Mouse (Mus musculus) heart, embryonic 12.5 days (tissue): ENCODE results near the gene Pgs1. TPM values are rescaled to one million over a fixed set of nuclear protein-coding genes. Genes with fewer than 3 reads are reported as not detected.

Experiments used
- ATAC-seq: fragments of 200-750 bp; cut with Nextera tagmentation; 2 replicates; pipeline ENCODE4 v1.8.0; 2017; ENCODE audit warnings: moderate TSS enrichment, moderate library complexity; ENCODE audit not compliant: insufficient number of reproducible peaks, low FRiP score
- H3K27ac ChIP-seq: fragments of 300-500 bp; sonication (generic); 2 replicates; pipeline ENCODE4 v1.5.1; 2016; ENCODE audit warnings: mild to moderate bottlenecking, moderate library complexity; ENCODE audit not compliant: poor library complexity, severe bottlenecking
- H3K27me3 ChIP-seq: fragments of 300-500 bp; sonication (generic); replicated peaks from 2 replicates; pipeline ENCODE4 v1.6.1; 2016; ENCODE audit warnings: mild to moderate bottlenecking, moderate library complexity
- H3K36me3 ChIP-seq: fragments of 300-500 bp; sonication (generic); 2 replicates; pipeline ENCODE4 v1.6.1; 2016; ENCODE audit warnings: mild to moderate bottlenecking, moderate library complexity
- H3K4me1 ChIP-seq: fragments of 300-500 bp; sonication (generic); replicated peaks from 2 replicates; pipeline ENCODE4 v1.6.1; 2016; ENCODE audit warnings: mild to moderate bottlenecking
- H3K4me2 ChIP-seq: fragments of 300-500 bp; sonication (generic); 2 replicates; pipeline ENCODE4 v1.6.1; 2016; ENCODE audit warnings: mild to moderate bottlenecking, moderate library complexity
- H3K4me3 ChIP-seq: fragments of 300-500 bp; sonication (generic); 2 replicates; pipeline ENCODE4 v1.5.1; 2016; ENCODE audit warnings: mild to moderate bottlenecking
- H3K9ac ChIP-seq: fragments of 300-500 bp; sonication (generic); 2 replicates; pipeline ENCODE4 v1.6.1; 2016; ENCODE audit warnings: mild to moderate bottlenecking, moderate library complexity
- H3K9me3 ChIP-seq: fragments of 300-500 bp; sonication (generic); replicated peaks from 2 replicates; pipeline ENCODE4 v1.6.1; 2016; ENCODE audit warnings: mild to moderate bottlenecking, moderate library complexity
- WGBS: fragments of 180-500 bp; shearing (Covaris S2); methylation state at CpG from one replicate; pipeline ENCODE4 v1.1.7; 2016; 5-methylcytosine and 5-hydroxymethylcytosine counted together
- polyA plus RNA-seq: library from polyadenylated mRNA; unstranded; fragments of >200 nt; fragmentation: Nextera tagmentation; extraction: Ambion mirVana; gene quantifications from 2 replicates; pipeline ENCODE4 v1.2.1, GENCODE M21; 2016

Pgs1 gene
- polyA plus RNA-seq, 1 experiment from 2014 or later, result 28.9 TPM

- no peak overlapping the region for H3K27ac ChIP-seq
- H3K4me3 ChIP-seq, result no peak overlapping the region
- WGBS, result 67% methylated on average over 6 of the region's 6 CpGs
- peak overlapping the region; percentile 25; the same call in 1 of the 2 replicates for H3K9ac ChIP-seq
- no peaks in the 10 kb centered on the region for H3K36me3 ChIP-seq
- H3K4me1 ChIP-seq, result peaks cover 42% of the 10 kb centered on the region
- H3K9me3 ChIP-seq, result no peaks in the 10 kb centered on the region
- no peak overlapping the region for H3K4me2 ChIP-seq
- peaks cover 11% of the 10 kb centered on the region; the same call in 1 of the 2 replicates for H3K27me3 ChIP-seq
- no peak for ATAC-seq
These were observed 34.7 kb upstream of the Pgs1 start for GRCm38 (mm10) chr11:117951391-117951790.

- no peaks in the 10 kb centered on the region for H3K36me3 ChIP-seq
- peaks cover 42% of the 10 kb centered on the region for H3K4me1 ChIP-seq
- no peaks in the 10 kb centered on the region for H3K9me3 ChIP-seq
- no peak for ATAC-seq
- H3K27ac ChIP-seq, result no peak overlapping the region
- H3K4me3 ChIP-seq, result no peak overlapping the region
- peaks cover 8% of the 10 kb centered on the region; the same call in 1 of the 2 replicates for H3K27me3 ChIP-seq
- H3K4me2 ChIP-seq, result no peak overlapping the region
- whole genome bisulfite sequencing, result 60% methylated on average over 9 of the region's 9 CpGs
- no peak overlapping the region for H3K9ac ChIP-seq
These were observed 33.7 kb upstream of the Pgs1 start for GRCm38 (mm10) chr11:117952174-117952933.

GRCm38 (mm10) chr11:117954094-117954493 lies 32.0 kb upstream of the Pgs1 start:
- WGBS, result 43% methylated on average over 2 of the region's 2 CpGs
- H3K27ac ChIP-seq, result no peak overlapping the region
- H3K36me3 ChIP-seq, result no peaks in the 10 kb centered on the region

GRCm38 (mm10) chr11:117954819-117955218 lies 31.3 kb upstream of the Pgs1 start:
- 78% methylated on average over 9 of the region's 9 CpGs for WGBS
- H3K27me3 ChIP-seq, result peaks cover 8% of the 10 kb centered on the region; the same call in 1 of the 2 replicates
- no peak overlapping the region for H3K9ac ChIP-seq
- H3K4me1 ChIP-seq, result peaks cover 51% of the 10 kb centered on the region
- H3K4me3 ChIP-seq, result no peak overlapping the region
- no peak overlapping the region for H3K27ac ChIP-seq
- no peak for ATAC-seq
- H3K4me2 ChIP-seq, result no peak overlapping the region
- no peaks in the 10 kb centered on the region for H3K36me3 ChIP-seq
- H3K9me3 ChIP-seq, result no peaks in the 10 kb centered on the region

More at GRCm38 (mm10) chr11:117954094-117954493, 32.0 kb upstream of the Pgs1 start:
- Histone ChIP-seq H3K9ac (no peak overlapping the region), H3K4me3 (no peak overlapping the region), H3K27me3 (peaks cover 8% of the 10 kb centered on the region; the same call in 1 of the 2 replicates), H3K9me3 (no peaks in the 10 kb centered on the region), H3K4me1 (peaks cover 53% of the 10 kb centered on the region), H3K4me2 (no peak overlapping the region)
- no peak for ATAC-seq

GRCm38 (mm10) chr11:117955621-117956020 lies 30.5 kb upstream of the Pgs1 start:
- no peaks in the 10 kb centered on the region for H3K36me3 ChIP-seq
- H3K9me3 ChIP-seq, result no peaks in the 10 kb centered on the region
- ATAC-seq, result no peak
- WGBS, result 58% methylated on average over 13 of the region's 13 CpGs
- peaks cover 8% of the 10 kb centered on the region; the same call in 1 of the 2 replicates for H3K27me3 ChIP-seq
- no peak overlapping the region for H3K4me2 ChIP-seq
- H3K9ac ChIP-seq, result no peak overlapping the region
- H3K4me3 ChIP-seq, result no peak overlapping the region
- H3K4me1 ChIP-seq, result peaks cover 54% of the 10 kb centered on the region
- no peak overlapping the region for H3K27ac ChIP-seq

- Histone ChIP-seq H3K9ac (0 out of 2 replicates have a peak overlapping the region, but pooled peaks have one; percentile 1), H3K27me3 (no peaks in the 10 kb centered on the region), H3K4me1 (peaks cover 60% of the 10 kb centered on the region), H3K27ac (no peak overlapping the region), H3K9me3 (no peaks in the 10 kb centered on the region), H3K4me3 (no peak overlapping the region), H3K36me3 (no peaks in the 10 kb centered on the region), H3K4me2 (no peak overlapping the region)
- 52% methylated on average over 7 of the region's 7 CpGs for WGBS
- no peak for ATAC-seq
These were observed 27.9 kb upstream of the Pgs1 start for GRCm38 (mm10) chr11:117958197-117958596.

GRCm38 (mm10) chr11:117959166-117959565 lies 26.9 kb upstream of the Pgs1 start:
- no peak for ATAC-seq
- H3K4me2 ChIP-seq, result no peak overlapping the region
- H3K4me1 ChIP-seq, result peaks cover 64% of the 10 kb centered on the region
- no peak overlapping the region for H3K9ac ChIP-seq
- no peaks in the 10 kb centered on the region for H3K36me3 ChIP-seq
- no peaks in the 10 kb centered on the region for H3K27me3 ChIP-seq
- H3K27ac ChIP-seq, result no peak overlapping the region
- WGBS, result 91% methylated on average over 4 of the region's 4 CpGs
- H3K4me3 ChIP-seq, result no peak overlapping the region
- no peaks in the 10 kb centered on the region for H3K9me3 ChIP-seq

- Histone ChIP-seq H3K4me1 (peaks cover 66% of the 10 kb centered on the region), H3K36me3 (no peaks in the 10 kb centered on the region), H3K27ac (no peak overlapping the region), H3K4me3 (no peak overlapping the region), H3K27me3 (no peaks in the 10 kb centered on the region), H3K9me3 (no peaks in the 10 kb centered on the region), H3K4me2 (no peak overlapping the region), H3K9ac (0 out of 2 replicates have a peak overlapping the region, but pooled peaks have one; percentile 38)
- WGBS, result 51% methylated on average over 17 of the region's 17 CpGs
- no peak for ATAC-seq
These were observed 26.2 kb upstream of the Pgs1 start for GRCm38 (mm10) chr11:117959741-117960381.

- H3K9ac ChIP-seq, result no peak overlapping the region
- no peak for ATAC-seq
- no peaks in the 10 kb centered on the region for H3K36me3 ChIP-seq
- no peak overlapping the region for H3K27ac ChIP-seq
- no peak overlapping the region for H3K4me2 ChIP-seq
- H3K4me1 ChIP-seq, result peaks cover 67% of the 10 kb centered on the region
- no peaks in the 10 kb centered on the region for H3K27me3 ChIP-seq
- H3K9me3 ChIP-seq, result no peaks in the 10 kb centered on the region
- H3K4me3 ChIP-seq, result no peak overlapping the region
These were observed 25.5 kb upstream of the Pgs1 start for GRCm38 (mm10) chr11:117960601-117961000.

- Histone ChIP-seq H3K9me3 (no peaks in the 10 kb centered on the region), H3K27ac (peak overlapping the region; percentile 88), H3K9ac (peak overlapping the region; percentile 44), H3K27me3 (peaks cover 14% of the 10 kb centered on the region), H3K4me3 (peak overlapping the region; percentile 41; the same call in 1 of the 2 replicates), H3K4me1 (peaks cover 79% of the 10 kb centered on the region), H3K36me3 (peaks cover 7% of the 10 kb centered on the region; the same call in 1 of the 2 replicates), H3K4me2 (peak overlapping the region; percentile 88)
- ATAC-seq, result no peak
- WGBS, result 35% methylated on average over 10 of the region's 10 CpGs
These were observed 23.6 kb upstream of the Pgs1 start for GRCm38 (mm10) chr11:117962228-117963067.
